Mouse (Mus musculus): ENCODE results near the gene Zfp536. TPM values are rescaled to one million over a fixed set of nuclear protein-coding genes. Genes with fewer than 3 reads are reported as not detected.
A peak's percentile ranks its signal among the peaks of the same experiment; 100 is the strongest.

The Zfp536 gene
- polyA plus RNA-seq, 1 experiment, result not detected

DNA sequence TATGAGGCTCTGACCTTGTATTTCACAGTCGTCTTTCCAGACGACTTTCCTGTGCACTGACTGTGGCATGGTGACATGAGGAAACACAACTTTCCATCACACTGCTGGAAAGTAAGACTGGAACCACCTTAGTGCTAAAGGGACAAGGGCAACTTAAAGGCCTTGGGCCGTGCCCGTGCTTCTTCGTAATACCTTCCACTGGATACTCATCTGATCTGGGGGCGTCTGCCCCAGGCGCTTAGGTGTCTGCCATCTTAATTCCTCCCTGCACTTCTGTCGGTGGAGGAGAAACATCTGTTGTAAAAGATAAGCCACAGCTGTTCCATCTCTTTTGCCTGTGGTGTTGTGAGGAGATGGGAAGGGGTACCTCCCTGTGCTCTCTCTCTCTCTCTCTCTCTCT is 299.2 kb downstream of the Zfp536 start:
- H3K4me1 ChIP-seq (ENCODE audit: control insufficient read depth, insufficient read depth, low read length), result peaks cover 8% of the 10 kb centered on the region
- H3K9ac ChIP-seq (ENCODE audit: low read depth, poor library complexity, severe bottlenecking), result no peak overlapping the region
- H3K9me3 ChIP-seq (replicated peaks; ENCODE audit: control insufficient read depth, insufficient read depth, low read length, poor library complexity, severe bottlenecking), result no peaks in the 10 kb centered on the region
- TF ChIP-seq CTCF (IDR thresholded peaks at IDR 0.05; ENCODE audit: low read depth, low read length), result no peak
- no peak for TF ChIP-seq EP300 (IDR thresholded peaks at IDR 0.05; ENCODE audit: insufficient read depth, low read depth, low read length)
- TF ChIP-seq POLR2A (IDR thresholded peaks at IDR 0.05; ENCODE audit: insufficient read depth, low read length), result no peak
- no peaks in the 10 kb centered on the region for H3K27me3 ChIP-seq (ENCODE audit: control insufficient read depth, insufficient read depth, low read length, poor library complexity, severe bottlenecking)
- no peaks in the 10 kb centered on the region for H3K36me3 ChIP-seq (ENCODE audit: control insufficient read depth, insufficient read depth, low read length, poor library complexity, severe bottlenecking)
- no peak overlapping the region for H3K4me3 ChIP-seq (ENCODE audit: low read depth, low read length)
- H3K27ac ChIP-seq (ENCODE audit: insufficient read depth, low read length), result no peak overlapping the region

DNA sequence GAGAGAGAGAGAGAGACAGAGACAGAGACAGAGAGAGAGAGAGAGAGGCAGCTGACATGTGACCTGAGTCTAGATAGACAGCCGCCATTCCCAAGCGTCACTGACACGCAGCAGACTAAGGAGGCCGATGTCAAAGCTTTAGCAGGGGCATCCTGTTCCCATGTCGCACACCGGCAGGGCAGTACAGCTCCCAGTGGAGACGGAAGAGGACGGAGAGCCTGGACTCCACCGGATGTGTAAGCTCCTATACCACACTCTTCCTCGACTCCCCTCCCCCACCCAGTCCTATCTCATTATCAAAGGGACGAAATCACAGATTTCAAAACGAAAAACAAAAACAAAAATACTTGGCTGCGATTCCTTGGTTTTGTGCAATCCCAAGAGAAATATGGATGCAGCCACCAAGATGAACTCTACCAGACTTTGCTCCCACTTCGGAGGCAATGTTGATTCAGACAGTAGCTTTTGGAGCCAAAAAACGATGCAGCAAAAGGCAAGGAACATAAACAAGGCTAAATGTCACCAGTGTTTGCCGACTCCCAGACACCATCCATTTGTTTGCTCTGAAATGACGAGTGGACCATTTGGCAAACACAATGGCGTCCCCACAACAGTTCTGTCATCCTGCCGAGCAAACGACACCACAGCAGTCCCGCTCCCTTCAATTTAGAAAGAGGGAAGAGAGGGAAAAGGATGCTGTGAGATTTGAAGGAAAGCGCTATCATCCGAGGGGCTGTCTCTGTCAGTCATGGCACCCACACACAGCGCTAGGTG is 299.9 kb downstream of the Zfp536 start:
- TF ChIP-seq CTCF (IDR thresholded peaks at IDR 0.05; ENCODE audit: low read depth, low read length), result no peak
- TF ChIP-seq EP300 (IDR thresholded peaks at IDR 0.05; ENCODE audit: insufficient read depth, low read depth, low read length), result no peak
- no peak for TF ChIP-seq POLR2A (IDR thresholded peaks at IDR 0.05; ENCODE audit: insufficient read depth, low read length)
- H3K27me3 ChIP-seq (ENCODE audit: control insufficient read depth, insufficient read depth, low read length, poor library complexity, severe bottlenecking), result no peaks in the 10 kb centered on the region
- no peak overlapping the region for H3K9ac ChIP-seq (ENCODE audit: low read depth, poor library complexity, severe bottlenecking)
- H3K9me3 ChIP-seq (replicated peaks; ENCODE audit: control insufficient read depth, insufficient read depth, low read length, poor library complexity, severe bottlenecking), result peaks cover 5% of the 10 kb centered on the region; the same call in 1 of the 2 replicates
- H3K4me1 ChIP-seq (ENCODE audit: control insufficient read depth, insufficient read depth, low read length), result peaks cover 8% of the 10 kb centered on the region
- no peak overlapping the region for H3K4me3 ChIP-seq (ENCODE audit: low read depth, low read length)
- H3K27ac ChIP-seq (ENCODE audit: insufficient read depth, low read length), result no peak overlapping the region
- no peaks in the 10 kb centered on the region for H3K36me3 ChIP-seq (ENCODE audit: control insufficient read depth, insufficient read depth, low read length, poor library complexity, severe bottlenecking)

DNA sequence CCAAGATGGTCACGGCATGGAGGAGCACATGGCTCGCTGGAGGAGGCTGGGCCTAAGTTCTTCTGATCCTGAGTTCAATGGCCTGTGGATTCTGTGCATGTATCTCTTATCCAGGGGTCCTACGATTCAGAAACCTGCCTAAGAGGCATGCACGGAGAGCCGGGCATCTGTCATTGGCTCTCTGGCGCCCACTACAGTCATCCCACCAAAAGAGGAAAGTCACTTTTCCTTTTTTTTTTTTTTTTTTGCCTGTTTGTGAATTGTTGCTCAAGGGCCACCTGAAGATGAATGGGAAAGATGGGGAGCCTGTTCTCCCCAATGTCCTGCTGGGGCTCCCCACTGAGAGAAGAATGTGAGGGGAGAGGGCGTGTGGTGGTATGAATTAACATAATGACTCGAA is 301.7 kb downstream of the Zfp536 start:
- H3K4me1 ChIP-seq (ENCODE audit: control insufficient read depth, insufficient read depth, low read length), result peaks cover 12% of the 10 kb centered on the region
- no peak overlapping the region for H3K27ac ChIP-seq (ENCODE audit: insufficient read depth, low read length)
- TF ChIP-seq EP300 (IDR thresholded peaks at IDR 0.05; ENCODE audit: insufficient read depth, low read depth, low read length), result no peak
- peak; percentile 46 for TF ChIP-seq CTCF (IDR thresholded peaks at IDR 0.05; ENCODE audit: low read depth, low read length)
- no peaks in the 10 kb centered on the region for H3K27me3 ChIP-seq (ENCODE audit: control insufficient read depth, insufficient read depth, low read length, poor library complexity, severe bottlenecking)
- no peak overlapping the region for H3K9ac ChIP-seq (ENCODE audit: low read depth, poor library complexity, severe bottlenecking)
- peaks cover 5% of the 10 kb centered on the region; the same call in 1 of the 2 replicates for H3K9me3 ChIP-seq (replicated peaks; ENCODE audit: control insufficient read depth, insufficient read depth, low read length, poor library complexity, severe bottlenecking)
- H3K36me3 ChIP-seq (ENCODE audit: control insufficient read depth, insufficient read depth, low read length, poor library complexity, severe bottlenecking), result no peaks in the 10 kb centered on the region
- no peak overlapping the region for H3K4me3 ChIP-seq (ENCODE audit: low read depth, low read length)

DNA sequence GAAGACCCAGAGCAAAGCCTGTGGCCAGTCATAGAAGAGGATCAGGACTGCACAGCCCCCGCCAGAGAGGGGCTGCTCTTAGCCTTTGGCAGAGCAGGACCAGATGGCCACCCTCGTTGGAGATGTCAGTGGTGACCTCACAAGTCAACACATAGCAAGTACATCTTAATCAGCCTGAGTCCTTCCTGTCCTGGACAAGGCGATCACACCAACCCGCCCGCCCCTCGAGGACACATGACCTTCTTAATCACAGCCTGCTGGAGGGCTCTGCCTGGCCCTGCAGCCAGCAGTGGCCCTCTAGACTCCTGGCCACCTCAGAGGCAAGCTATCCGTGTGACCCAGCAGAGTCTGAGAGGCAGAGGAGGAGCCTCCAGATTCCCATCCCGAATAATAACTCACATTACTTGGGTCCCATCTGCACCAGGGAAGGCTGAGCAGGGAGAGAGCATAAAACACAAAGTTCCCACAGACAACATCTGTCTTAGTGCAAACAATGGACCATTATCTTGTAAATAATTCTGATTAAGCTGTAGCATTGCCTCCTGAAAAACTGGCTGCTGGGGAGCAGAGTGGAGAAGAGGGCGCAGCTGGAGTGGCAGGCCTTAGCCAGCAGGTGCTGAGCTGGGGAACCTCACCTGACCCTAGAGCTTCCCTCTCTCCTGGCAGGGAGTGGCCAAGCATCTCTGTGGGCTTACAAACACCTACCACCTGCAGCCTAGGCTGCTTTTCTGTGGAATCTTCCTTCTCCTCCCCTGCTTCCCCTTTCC is 306.8 kb downstream of the Zfp536 start:
- H3K27me3 ChIP-seq (ENCODE audit: control insufficient read depth, insufficient read depth, low read length, poor library complexity, severe bottlenecking), result no peaks in the 10 kb centered on the region
- no peaks in the 10 kb centered on the region for H3K36me3 ChIP-seq (ENCODE audit: control insufficient read depth, insufficient read depth, low read length, poor library complexity, severe bottlenecking)
- H3K9ac ChIP-seq (ENCODE audit: low read depth, poor library complexity, severe bottlenecking), result no peak overlapping the region
- H3K9me3 ChIP-seq (replicated peaks; ENCODE audit: control insufficient read depth, insufficient read depth, low read length, poor library complexity, severe bottlenecking), result peaks cover 5% of the 10 kb centered on the region; the same call in 1 of the 2 replicates
- 0 out of 2 replicates have a peak overlapping the region, but pooled peaks have one; percentile 26 for H3K27ac ChIP-seq (ENCODE audit: insufficient read depth, low read length)
- peaks cover 11% of the 10 kb centered on the region for H3K4me1 ChIP-seq (ENCODE audit: control insufficient read depth, insufficient read depth, low read length)
- TF ChIP-seq EP300 (IDR thresholded peaks at IDR 0.05; ENCODE audit: insufficient read depth, low read depth, low read length) (peak; percentile 73; the same call in 1 of the 2 replicates), POLR2A (IDR thresholded peaks at IDR 0.05; ENCODE audit: insufficient read depth, low read length) (no peak)
- H3K4me3 ChIP-seq (ENCODE audit: low read depth, low read length), result no peak overlapping the region

DNA sequence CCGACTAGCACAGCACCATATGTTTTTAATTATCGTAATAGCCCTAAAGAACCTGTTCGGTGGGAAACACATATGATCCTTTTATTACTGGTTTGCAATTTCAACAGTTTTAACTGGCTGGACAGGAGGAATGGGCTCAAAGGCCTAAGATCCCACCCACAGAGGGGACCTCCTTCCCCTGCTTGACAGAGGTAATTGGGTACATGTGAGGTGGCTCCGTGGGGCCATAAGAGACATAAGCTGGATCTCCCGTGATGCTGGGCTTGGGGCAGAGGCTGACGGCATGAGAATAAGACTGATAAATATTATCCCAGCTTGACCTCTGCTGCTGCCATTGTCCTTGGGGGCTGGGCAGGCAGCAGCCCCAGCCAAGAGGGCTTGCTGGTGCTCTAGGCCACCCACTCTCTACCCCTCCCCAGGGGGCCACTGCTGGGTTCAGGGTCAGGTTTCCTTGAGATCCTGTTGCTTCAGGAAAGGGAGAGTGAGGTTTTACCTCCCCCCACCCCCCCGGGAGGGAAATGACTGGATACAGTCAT is 309.2 kb downstream of the Zfp536 start:
- H3K36me3 ChIP-seq (ENCODE audit: control insufficient read depth, insufficient read depth, low read length, poor library complexity, severe bottlenecking), result no peaks in the 10 kb centered on the region
- no peak overlapping the region for H3K4me3 ChIP-seq (ENCODE audit: low read depth, low read length)
- no peak for TF ChIP-seq CTCF (IDR thresholded peaks at IDR 0.05; ENCODE audit: low read depth, low read length)
- TF ChIP-seq EP300 (IDR thresholded peaks at IDR 0.05; ENCODE audit: insufficient read depth, low read depth, low read length), result no peak
- no peak for TF ChIP-seq POLR2A (IDR thresholded peaks at IDR 0.05; ENCODE audit: insufficient read depth, low read length)
- no peaks in the 10 kb centered on the region for H3K27me3 ChIP-seq (ENCODE audit: control insufficient read depth, insufficient read depth, low read length, poor library complexity, severe bottlenecking)
- H3K9ac ChIP-seq (ENCODE audit: low read depth, poor library complexity, severe bottlenecking), result no peak overlapping the region
- H3K9me3 ChIP-seq (replicated peaks; ENCODE audit: control insufficient read depth, insufficient read depth, low read length, poor library complexity, severe bottlenecking), result peaks cover 5% of the 10 kb centered on the region; the same call in 1 of the 2 replicates
- H3K27ac ChIP-seq (ENCODE audit: insufficient read depth, low read length), result no peak overlapping the region
- H3K4me1 ChIP-seq (ENCODE audit: control insufficient read depth, insufficient read depth, low read length), result peaks cover 8% of the 10 kb centered on the region
